Mouse (Mus musculus) cerebellum, adult 8-10 months (tissue): ENCODE measurements around the gene Zfp787.
"Not testable (repeated sequence)": the region's sequence is repeated elsewhere in the genome, so short reads cannot be mapped to it uniquely, and the experiment has no call there.

ENCODE experiments used
- DNase-seq: peaks from one replicate; pipeline ENCODE4 v3.0.0; 2022

Gene Zfp787

DNA sequence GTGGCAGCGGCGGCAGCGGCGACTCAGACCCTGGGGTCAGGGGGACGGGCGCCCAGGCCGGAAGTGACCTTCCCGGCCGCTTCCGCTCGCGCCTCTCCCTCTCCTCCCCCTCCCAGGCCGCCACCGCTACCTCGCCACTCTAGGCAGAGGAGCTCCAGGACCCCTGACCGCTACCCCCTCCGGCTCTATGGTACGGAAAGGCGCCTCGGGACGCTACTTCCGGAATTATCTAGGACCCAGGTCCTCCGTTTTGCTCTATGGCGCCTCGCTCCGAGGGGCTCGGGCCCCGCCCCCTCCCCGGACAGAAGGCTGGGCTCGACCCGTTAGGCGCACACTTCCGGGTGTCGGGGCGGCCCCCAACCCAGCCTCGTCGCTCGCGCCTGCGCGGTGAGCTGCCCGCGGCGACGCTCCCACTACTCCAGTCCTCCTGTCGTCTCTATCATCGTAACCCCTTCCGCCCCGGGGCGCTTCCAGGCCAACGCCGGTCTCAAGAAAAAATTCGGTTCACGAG is at the start of gene Zfp787:
Gene Zfp787, minus strand, starts transcription at position 97 of the 511 bp plus-strand sequence.
- DNase-seq: peak; percentile 94

DNA sequence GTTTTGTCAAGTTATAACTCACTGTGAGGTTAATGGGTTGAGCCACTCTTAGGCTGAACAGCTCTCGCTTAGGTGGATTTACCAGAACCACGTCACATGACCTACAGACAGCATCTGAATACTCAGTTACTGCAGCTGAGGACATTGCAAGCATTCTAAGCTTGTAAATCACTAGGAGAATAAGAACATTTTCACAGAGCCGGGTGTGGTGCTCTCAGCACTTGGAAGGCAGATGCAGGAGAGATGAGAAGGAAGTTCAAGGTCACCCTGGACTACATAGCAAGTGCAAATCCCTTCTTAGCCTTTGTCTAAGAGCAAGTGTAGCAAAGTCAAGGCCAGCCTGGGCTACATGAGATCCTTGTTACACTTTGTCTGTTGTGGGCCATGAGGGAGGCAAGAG is 48.4 kb upstream of the Zfp787 start:
- no peak for DNase-seq

DNA sequence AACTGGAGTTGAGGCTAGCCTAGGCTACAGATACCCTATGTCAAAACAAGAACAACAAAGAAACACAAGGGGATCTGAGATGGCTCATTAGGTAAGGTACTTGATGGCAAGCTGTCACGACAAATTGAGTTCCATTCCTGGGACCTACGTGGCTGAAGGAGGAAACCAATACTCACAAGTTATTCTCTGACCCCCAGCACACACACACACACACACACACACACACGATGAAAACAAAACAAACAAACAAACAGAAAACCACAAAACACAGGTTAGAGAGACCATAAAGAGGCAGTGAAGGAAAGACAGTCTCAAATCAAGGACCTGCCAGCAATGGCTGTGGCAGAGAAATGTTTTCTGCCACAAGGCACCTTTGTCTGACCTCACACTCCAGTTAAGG is 41.0 kb upstream of the Zfp787 start, which contains the start of gene Galp:
Gene Galp, plus strand, starts transcription at position 301 of the 400 bp plus-strand sequence.
- no peak for DNase-seq

DNA sequence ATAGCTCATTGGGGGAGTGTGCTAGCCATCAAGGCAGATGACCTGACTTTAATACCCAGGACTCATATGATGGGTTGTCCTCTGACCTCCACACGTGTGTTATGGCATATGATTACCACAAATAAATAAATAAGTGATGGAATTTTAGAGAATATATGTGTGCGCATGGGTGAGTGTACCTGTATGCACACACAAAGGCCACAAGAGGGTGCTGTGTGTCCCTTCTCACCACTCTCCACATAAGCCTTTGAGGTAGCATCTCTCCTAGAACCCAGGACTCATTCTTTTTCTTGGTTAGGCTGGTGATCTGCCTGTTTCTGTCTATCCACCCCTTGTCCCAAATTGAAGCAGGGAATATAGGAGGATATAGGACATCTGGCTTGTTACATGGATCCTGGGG is 40.0 kb upstream of the Zfp787 start:
- DNase-seq: no peak

DNA sequence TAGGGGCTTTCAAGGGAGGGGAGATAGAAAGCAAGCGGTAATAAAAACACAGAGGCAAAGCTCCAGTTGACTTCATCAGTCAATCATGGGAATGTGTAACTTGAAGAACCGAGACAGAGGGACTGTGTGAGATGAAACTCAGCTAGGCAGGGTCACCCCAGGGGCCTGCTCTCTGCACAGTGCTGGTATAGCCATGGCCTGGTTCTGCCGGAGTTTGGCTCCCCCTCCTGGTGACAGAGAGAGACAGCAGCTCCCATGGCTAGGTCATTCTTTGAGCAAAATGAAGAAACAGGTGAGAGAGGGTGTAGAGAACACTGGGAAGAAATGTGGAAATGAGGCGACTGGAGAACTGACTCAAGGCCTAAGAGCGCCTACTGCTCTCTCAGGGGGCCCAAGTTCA is 38.3 kb upstream of the Zfp787 start:
- peak; percentile 65 for DNase-seq

DNA sequence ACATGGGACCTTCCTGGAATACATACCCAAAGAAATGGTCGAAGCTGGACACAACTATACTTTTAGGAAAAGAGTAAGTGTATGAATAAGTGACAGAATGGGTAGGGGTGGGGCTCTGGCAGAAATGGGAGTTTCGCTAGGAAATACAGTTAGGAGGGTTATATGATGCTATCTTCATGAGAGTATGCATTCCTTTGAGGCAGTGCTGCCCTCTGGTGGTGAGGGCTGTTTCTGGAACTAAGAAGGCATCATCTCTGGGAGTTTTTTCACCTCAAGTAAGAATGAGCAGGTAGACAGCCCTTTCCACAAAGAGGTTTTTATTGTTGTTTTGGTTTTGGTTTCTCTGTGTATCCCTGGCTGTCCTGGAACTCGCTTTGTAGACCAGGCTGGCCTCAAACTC is 35.6 kb upstream of the Zfp787 start:
- DNase-seq: peak; percentile 78

DNA sequence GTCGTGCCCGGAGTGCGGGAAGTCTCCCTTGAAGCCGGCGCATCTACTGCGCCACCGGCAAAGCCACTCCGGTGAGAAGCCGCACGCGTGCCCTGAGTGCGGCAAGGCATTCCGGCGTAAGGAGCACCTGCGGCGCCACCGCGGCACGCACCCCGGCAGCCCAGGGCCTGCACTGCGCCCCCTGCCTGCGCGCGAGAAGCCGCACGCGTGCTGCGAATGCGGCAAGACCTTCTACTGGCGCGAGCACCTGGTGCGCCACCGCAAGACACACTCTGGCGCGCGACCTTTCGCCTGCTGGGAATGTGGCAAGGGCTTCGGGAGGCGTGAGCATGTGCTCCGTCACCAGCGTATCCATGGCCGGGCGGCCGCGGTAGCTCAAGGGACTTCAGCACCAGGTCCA is 33.7 kb upstream of the Zfp787 start:
- peak; percentile 45 for DNase-seq

DNA sequence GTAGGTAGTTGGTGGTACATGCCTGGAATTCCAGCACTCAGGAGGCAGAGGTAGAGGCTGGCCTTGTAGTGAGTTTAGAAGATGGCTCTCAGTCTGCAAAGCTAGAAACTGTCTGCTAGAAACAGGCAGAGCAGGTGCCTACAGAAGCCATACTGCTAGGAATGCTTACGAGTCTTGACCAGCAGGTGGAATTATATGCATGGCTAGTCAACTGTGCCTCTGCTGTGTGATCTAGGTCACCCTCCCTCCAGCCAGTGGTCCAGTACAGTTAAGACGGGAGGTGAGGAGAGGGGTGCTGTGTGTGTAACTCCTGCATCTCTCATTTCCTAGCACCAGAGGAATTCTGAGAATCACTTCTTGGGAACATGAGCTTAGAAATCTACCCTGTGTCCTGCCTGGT is 31.0 kb upstream of the Zfp787 start:
- no peak for DNase-seq

DNA sequence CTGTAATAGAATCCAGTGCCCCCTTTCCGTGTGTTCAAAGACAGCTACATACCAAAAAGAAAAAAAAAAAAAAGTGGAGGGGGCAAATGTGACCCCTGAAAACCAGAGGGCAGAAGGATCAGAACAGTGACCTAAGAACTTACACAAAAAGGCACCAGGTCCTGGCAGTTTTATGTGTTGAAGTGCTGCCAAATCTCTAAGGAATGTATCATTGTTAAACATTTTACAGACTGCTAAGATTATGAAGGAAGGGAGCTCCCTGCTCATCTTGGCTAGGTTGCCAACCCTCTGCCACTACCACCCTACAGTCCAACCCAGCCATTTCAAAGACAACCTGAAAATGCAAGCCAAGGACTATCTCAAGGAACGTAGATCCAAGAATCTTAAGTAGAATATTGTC is 30.4 kb upstream of the Zfp787 start:
- no peak for DNase-seq

DNA sequence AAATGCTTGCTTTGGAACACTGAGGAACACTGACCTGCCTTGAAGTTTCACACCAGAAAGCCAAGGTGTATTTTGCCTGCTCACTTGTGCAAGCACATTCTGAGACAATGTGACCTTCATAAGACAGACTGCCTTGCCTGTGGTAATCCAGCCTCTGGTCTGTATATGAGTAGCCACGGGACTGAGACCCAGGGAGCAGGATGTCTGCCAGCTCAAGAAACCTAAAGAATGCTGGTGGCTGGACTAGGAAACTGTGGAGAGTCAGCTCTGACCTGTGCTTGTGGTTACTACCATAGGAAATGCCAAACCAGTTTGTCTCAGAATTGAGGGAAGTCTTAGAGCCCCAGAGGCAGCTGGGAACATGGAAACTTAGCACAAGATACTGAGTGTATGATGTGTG is 29.6 kb upstream of the Zfp787 start:
- DNase-seq: no peak

DNA sequence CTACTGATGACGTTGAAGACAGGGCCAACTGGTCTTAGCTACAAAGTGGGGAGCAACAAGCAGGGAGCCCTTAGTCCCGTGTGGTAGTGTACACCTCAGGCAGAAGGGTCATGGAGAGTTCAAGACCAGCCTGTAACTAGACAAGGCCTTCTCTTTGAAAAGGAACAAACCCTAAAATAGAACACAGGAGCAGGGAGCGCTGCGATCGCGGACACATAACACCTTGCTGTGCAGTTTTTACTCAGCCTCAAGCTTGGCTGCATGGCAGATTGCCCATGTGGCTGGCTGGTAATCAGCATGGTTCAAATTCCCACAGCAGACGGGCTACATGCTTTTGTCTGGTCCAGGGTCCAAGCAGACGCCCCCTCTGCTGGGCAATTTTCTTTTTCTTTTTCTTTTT is 28.7 kb upstream of the Zfp787 start:
- DNase-seq: peak; percentile 62

DNA sequence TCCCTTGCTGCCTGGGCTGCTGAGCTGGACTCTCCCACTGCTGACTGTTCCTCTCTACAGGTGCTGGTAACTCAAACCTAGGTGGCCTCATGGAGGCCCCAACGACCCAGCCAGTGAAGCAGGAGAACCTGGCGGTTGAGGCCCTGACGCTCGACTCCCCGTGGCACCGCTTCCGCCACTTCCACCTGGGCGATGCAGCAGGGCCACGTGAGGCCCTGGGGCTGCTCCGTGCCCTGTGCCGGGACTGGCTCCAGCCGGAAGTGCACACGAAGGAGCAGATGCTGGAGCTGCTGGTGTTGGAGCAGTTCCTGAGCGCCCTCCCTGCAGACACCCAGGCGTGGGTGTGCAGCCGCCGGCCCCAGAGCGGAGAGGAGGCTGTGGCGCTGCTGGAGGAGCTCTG is 28.0 kb upstream of the Zfp787 start:
- peak; percentile 69 for DNase-seq

DNA sequence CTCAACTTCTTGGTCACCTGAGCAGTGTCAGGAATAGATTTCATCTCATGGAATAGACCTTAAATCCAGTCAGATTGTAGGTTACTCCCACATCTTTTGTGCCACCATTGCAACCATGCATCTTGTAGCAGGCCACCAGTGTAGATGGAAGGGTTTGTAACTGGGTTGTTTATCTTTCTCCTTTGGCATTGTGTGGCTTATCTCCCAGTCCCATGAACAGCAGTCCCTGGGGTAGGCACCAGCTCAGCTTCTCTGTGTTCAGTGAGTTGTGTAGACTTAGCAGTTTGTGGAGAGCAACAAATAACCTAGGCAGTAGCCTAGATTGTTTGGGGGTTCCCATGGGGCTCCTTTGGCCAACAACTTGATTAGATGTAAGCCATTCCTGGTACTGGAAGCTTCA is 27.1 kb upstream of the Zfp787 start:
- no peak for DNase-seq

DNA sequence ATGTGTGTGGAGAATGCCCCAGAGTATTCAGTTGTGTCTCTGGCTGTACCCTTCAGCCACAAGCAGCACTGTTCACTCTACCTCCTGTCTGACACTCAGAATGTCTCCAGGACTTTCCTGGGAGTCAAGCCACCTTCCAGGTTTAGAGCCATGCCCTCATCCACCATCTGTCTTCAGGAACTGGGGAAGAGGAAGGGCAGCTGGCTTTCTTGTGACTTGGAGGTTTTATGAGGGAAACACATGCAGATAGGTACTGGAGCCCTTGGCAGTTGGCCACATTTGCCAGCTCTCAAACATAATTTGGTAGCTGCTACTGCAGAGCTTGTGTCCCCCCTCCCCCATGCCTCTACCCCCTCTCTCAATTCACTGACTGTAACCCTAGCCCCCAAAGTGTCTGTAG is 23.2 kb upstream of the Zfp787 start:
- DNase-seq: peak; percentile 63

DNA sequence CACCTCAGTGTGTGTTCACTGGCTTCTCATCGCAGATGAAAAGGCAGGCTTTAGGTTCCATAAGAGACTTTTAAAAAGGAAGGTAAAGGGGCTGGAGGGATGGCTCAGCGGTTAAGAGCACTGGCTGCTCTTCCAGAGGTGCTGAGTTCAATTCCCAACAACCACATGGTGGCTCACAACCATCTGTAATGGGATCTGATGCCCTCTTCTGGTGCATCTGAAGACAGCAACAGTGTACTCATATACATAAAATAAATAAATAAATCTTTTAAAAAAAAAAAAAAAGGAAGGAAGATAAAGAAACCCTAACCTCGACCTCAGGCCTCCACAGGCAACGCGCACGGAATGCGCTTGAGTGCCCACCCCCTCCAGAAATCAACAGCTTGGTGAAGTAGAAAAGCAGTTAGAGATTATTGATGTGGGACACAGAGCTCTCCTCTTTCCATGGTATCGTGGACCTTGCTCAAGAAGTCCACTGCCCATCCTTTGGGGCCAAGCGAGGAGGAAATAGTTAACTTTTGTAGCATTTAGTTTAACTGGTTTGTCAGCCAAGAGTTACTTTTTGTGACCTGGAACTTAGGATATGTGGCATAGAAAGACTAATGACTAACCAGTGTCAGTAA is 18.7 kb upstream of the Zfp787 start:
- not testable (repeated sequence) for DNase-seq

DNA sequence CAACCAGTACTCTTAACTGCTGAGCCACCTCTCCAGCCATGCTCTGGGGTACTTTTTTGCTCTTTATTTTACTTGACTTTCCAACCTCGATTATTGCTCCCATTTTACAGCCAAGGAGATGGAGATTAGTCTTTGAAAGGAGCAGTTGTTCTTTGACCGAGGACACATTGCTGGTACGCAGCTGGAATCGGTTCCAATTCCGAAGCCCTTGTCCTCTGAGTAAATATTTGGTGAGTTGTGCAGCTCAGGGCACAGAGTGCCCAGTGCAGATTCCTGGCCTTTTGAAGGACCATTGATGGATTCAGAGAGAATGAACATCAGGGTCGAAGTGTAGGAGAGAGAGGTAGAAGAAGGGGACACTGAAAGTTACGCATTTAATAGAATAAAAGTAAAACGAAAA is 18.1 kb upstream of the Zfp787 start:
- no peak for DNase-seq

DNA sequence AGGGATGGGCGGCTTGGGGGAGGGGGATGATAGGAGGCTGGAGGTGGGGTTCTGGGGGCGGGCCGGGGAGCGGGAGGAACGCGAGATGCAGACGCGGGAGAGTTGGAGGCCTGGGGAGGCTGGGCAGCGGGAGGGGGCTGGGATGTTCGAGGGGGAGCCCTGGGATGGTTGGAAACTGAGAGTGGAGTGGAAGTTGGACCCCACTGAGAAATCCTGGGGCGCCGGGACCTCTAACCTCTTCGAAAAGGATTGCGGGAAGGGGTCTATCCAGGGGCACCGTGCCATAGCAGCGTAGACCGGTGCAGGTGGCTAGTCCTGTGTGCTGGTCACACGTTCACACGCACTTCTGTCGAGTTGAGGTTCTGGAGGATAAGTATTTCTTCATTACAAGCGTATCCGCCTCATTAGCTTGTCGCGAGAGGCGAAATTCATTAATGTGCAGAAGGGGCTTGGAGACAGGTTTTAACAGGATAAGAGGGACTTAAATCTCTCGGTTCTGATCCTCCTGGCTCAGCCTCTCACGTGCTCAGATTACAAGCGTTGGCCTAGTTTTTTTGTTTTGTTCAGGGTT is 17.0 kb upstream of the Zfp787 start:
- no peak for DNase-seq

DNA sequence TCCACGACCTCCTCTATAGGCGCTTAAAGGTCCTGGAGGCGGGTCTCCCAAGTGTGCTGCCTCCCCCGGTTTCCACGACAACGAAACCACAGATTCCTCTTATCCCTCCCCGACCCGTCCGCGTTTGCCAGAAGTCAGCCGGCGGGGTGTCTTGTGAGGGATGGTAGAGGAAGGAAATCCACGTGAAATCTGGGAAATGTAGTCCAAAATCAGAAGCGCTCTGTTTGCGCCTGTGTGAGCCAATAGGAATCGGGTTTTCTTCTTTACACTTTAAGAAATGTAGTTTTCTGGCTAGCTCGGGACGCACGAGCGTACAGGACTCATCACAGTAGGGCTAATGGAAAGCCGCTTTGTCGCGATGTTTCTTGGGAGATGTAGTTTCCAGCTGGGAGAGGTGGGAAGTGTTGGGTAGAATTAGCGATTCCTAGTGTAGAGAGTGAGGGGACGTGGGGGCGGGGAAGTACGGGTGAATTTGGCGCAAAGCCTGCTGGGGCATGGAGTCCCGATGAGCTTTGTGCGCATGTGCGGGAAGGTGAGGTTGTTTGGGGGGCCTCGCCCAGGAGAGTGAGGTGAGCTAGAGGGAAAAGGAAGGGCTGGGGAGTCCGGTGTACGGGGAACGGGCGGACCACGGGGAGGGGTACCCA is 16.3 kb upstream of the Zfp787 start, which contains the start of gene Zfp444:
Gene Zfp444, plus strand, starts transcription at position 221 of the 644 bp plus-strand sequence.
- peak; percentile 98 for DNase-seq

DNA sequence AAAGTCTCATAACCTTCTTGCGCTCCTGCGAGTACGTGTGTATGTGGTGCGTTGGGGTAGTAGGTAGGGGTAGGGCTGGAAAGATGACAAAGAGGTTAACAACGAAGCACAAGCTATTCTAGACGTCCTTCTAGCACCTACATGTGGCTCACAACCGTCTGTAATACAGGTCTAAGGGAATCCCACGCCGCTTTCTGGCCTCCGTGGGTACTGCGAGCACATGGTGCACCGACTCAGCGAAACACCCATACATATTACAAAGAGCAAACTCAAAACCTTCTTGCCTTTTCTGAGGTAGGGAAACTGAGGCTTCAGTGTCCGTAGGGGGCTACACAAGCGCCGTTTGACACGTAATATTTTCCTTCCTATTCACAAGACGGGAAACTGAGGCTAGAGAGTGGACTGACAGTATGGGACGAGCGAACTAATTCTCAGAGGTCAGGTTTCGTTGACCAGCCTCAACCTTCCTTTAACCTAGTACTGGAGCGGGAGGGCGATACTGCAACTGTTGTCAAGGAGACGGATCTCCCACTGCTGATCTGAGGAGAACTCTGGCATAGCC is 15.7 kb upstream of the Zfp787 start:
- DNase-seq: peak; percentile 67

DNA sequence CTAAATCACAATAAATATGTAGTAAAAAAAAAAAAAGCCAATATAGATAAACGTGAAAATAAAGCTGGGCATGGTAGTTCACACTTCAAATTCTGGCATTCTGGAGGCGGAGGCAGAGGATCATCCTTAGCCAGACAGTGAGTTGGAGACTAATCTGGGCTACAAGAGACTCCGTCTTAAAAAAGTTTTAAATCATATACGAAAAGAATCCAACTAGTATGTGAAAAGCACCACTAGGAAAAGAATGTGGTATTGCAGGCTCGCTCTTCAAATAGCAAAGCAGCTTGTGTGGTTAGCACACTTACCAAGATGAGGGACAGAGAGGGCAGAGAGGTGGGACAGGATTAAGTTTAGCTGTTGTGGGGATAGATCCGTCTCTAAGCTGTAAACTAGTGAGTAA is 15.1 kb upstream of the Zfp787 start:
- DNase-seq: no peak

DNA sequence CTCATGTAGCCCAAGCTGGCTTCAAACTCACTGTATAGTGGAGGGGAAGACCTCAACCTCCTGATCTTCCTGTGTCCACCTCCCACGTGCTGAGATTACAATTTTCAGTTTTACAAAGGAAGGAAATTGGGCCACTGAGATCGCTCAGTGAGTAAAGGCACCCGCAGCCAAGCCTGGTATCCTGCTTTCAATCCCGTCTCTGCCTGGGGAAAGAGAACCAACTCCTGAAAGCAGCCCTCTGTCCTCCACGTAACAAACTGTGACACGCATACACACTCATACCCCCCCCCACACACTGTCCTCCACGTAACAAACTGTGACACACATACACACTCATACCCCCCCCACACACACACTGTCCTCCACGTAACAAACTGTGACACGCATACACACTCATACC is 14.6 kb upstream of the Zfp787 start:
- DNase-seq: no peak

DNA sequence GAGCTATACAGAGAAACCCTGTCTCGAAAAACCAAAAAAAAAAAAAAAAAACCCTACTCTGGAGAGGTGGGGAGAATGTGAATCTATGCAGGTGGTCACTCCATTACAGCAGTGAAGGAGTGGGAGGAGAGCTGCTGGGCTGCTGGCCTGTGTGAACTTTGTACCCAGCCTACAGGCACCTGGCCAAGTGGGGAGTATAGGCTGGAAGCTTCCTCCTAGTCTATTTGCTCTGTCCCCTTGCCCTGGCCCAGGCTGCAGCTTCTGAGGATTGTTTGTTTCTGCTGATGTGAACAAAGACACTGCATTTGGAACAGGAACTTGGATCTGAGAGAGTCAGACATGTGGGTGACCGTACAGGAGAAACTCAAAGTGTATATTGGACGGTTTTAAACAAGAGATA is 13.6 kb upstream of the Zfp787 start:
- no peak for DNase-seq

DNA sequence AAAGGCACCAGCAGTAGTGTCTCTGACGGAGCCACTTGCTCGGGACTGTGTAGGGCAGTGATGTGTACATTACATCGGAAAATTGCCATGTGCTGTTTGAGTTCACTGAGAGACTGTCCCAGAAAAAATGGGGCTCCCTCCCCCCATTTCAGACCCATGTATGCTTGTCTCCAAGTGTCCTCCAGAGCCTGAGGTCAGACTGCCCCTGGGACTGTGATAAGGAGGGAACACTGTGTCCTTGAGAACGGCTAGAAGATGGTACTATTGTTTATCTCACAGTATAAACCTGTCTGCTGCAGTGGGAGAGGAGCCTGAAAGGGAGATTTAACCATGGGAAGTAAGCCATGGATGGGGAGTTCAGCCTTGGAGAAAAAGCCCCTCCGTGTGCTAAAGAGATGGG is 8.9 kb upstream of the Zfp787 start:
- no peak for DNase-seq

DNA sequence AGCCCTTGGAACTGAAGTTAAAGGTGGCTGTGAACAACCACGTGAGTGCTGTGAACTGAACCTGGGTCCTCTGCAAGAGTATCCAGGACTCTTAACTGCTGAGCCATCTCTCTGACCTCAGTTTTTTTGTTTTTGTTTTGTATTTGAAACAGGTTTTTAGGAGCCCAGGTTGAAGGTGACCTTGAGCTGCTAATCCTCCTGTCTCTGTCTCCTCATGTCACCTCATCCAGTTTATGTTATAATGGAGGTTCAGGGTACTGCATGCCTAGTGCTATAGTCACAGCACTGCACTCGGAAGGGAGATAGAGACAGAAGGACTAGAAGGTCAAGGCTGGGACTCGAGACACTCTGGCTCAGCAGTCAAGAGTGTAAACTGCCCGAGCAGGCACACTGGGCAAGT is 6.4 kb upstream of the Zfp787 start:
- no peak for DNase-seq
